Mouse (Mus musculus) layer of hippocampus, adult 2 months (tissue): ENCODE results near the gene Clock. TPM values are rescaled to one million over a fixed set of nuclear protein-coding genes. Genes with fewer than 3 reads are reported as not detected.
A peak's percentile ranks its signal among the peaks of the same experiment; 100 is the strongest.

Experiments used
- DNase-seq, 2 experiments: peaks; one replicate each; pipeline ENCODE4 v3.0.0; 2022; ENCODE audit warnings: low spot score in 2 of 2
- H3K27ac ChIP-seq: fragments of 200-600 bp; 2 replicates; pipeline ENCODE4 v1.8.1; 2022
- H3K4me3 ChIP-seq: fragments of 200-600 bp; 2 replicates; pipeline ENCODE4 v1.8.1; 2022; ENCODE audit warnings: mild to moderate bottlenecking
- CTCF ChIP-seq: fragments of 200-600 bp; conservative IDR thresholded peaks from 2 replicates; pipeline ENCODE4 v1.8.1; 2022; ENCODE audit warnings: antibody characterized with exemption, mild to moderate bottlenecking, moderate library complexity
- total RNA-seq, 2 experiments: library from RNA; stranded (reverse); gene quantifications; 2 replicates each; pipeline ENCODE4 v1.2.3; 2021

Gene Clock
- total RNA-seq, 2 experiments from 2014 or later = 49.5 to 51.9 TPM

DNA sequence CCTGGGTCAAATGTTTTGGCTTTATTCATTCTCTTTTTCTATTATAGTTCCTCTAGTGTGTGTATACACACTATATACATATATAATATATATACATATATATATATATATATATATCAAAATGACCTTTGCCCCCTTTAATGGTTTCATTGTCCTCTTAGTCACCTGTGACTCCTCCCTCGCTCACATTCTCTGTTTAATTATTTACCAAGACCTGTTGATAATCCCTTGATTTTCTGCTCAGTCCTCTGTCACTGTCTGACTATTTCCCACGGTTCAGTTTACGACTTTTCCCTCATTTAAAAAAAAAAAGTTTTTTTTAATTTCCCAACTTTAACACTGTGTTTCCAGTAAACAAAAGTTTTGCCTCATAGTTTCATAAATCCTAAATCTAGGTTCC is 1.7 kb upstream of the Clock start:
- Histone ChIP-seq H3K27ac (no peak overlapping the region), H3K4me3 (no peak overlapping the region)
- DNase-seq = no peak
- TF ChIP-seq CTCF = no peak

GRCm38 (mm10) chr5:76305616-76306015 is 1.0 kb upstream of the Clock start:
- no peak for DNase-seq
- TF ChIP-seq CTCF = no peak
- H3K27ac ChIP-seq = no peak overlapping the region
- H3K4me3 ChIP-seq = peak overlapping the region; percentile 79

DNA sequence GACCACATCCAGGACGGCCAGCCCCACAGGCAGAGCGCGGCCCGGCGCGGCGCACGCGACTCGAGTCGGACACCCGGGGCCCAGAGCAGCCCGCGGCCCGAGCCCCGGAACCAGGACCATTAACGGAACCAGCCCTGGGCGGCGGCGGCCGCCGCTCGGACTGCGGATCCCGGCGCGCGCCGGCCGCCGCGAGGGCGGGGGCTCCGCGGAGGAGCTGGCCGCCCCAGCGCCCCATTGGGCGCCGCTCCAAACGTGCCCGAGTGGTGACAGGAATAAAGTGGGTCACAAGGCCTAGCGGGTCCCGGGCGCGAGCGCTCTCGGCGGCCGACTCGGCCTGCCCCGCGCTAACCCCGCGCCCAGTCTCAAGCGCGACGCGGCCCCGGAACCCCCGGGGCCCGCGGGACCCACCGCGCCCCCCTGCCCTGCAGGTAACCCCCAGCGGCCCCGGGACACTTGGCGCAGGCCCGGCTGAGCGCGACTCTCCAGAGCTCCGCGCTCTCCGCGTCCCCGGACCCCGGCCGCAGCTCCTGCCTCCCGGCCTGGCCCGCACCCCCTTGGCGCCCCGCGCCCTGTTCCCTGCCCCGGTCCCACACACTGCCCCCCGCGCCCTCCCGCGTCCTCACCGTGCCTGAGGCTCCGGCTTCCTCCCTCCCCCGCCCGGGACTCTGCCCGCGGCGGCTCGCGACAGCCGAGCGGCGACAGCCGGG is 694 bp downstream of the Clock start:
- peak overlapping the region; percentile 79 for H3K4me3 ChIP-seq
- DNase-seq = peak; percentile 41 to 70
- peak overlapping the region; percentile 97 for H3K27ac ChIP-seq
- TF ChIP-seq CTCF = no peak

- peak overlapping the region; percentile 79 for H3K4me3 ChIP-seq
- DNase-seq = no peak
- no peak for TF ChIP-seq CTCF
- H3K27ac ChIP-seq = peak overlapping the region; percentile 97
These were observed 1.2 kb downstream of the Clock start for GRCm38 (mm10) chr5:76303379-76303744.

DNA sequence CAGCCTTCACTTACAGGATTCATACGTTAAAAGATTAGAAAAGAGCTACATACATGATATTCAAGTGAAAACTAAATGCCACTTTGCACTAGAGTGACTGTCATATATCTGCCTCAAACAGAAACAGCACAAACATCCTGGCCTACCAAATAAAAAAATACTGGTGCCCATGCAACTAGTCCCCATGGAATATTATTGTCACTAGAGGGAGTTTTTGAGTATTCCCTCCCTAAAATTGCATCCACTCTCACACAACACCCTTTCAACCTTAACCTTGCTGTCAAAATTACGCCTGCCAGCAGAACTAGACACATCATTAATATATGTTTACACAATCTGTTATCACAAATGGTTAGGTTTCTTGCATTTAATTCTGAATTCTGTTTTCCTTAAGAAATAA is 2.6 kb downstream of the Clock start:
- TF ChIP-seq CTCF = peak; percentile 70
- no peak for DNase-seq
- Histone ChIP-seq H3K27ac (no peak overlapping the region), H3K4me3 (no peak overlapping the region)

DNA sequence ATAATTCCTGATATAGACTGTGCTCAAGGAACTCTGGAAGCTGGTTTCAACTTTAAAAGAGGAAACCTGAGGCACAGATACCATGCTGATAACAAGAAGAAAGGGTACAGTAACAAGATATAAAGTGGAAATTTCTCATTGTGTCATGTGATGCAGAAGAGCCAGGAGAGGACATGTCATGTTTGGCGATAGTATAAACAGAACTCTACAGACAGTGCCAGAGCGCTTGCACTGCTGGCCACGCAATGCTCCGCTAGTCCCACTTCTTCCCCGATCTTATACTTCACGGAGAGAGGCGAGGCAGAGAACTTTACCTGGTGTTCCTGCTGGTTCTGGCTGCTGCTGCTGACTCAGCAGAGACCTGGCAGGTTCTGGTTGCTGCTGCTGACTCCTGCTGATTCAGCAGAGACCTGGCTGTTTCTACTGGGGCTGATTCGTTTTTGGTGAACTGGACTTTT is 15.3 kb downstream of the Clock start:
- DNase-seq = no peak
- Histone ChIP-seq H3K27ac (no peak overlapping the region), H3K4me3 (no peak overlapping the region)
- no peak for TF ChIP-seq CTCF

DNA sequence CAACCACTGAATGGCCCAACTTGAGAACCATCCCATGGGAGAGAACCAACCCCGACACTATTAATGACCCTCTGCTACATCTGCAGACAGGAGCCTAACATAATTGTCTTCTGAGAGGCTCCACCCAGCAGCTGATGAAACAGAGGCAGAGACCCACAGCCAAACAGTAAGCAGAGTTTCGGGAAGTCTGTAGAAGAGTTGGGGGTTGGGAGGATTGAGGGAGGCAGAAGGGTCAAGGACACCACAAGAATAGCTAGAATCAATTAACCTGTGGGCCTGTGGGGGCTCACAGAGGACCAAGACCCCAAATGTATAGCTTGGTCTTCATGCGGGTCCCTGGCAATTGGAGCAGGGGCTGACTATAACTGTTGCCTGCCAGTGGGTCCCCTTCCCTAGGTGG is 16.3 kb downstream of the Clock start:
- no peak overlapping the region for H3K4me3 ChIP-seq
- TF ChIP-seq CTCF = no peak
- DNase-seq = no peak
- no peak overlapping the region for H3K27ac ChIP-seq

DNA sequence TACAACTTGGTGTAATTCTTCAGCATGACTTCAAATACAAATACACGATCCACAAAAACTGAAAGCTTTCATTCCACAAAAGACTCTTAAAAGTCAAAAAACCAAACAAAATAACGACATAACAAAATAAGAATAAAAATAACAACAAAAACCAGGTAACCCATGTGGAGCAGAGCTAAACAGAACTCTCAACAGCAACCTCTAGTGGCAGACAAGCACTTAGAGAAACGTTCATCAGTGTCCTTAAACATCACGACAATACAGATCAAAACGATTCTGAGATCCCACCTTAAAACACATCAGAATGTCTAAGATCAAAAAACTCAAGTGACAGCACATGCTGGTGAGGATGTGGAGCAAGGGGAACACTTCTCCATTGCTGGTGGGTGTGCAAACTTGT is 17.5 kb downstream of the Clock start:
- Histone ChIP-seq H3K4me3 (no peak overlapping the region), H3K27ac (no peak overlapping the region)
- no peak for DNase-seq
- peak; percentile 73 for TF ChIP-seq CTCF

DNA sequence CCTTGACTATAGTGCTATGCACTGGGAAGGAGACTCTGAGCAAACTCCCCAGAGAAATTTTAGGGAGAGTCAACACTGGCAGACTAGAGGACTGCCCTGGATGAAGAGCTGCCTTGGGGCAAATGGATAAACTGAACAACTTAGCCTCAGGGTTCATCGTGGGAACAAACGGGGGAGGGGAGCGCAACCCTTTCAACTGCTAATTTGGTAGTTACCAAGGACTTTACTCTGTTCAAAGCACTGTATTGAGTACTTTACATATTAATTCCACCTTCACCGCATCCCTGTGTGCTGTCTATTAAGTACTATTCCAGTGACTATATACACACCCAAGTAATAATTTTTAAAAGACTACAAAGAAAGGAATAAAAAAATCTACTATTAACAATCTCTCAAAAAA is 18.9 kb downstream of the Clock start:
- no peak for TF ChIP-seq CTCF
- no peak for DNase-seq
- no peak overlapping the region for H3K27ac ChIP-seq
- no peak overlapping the region for H3K4me3 ChIP-seq

DNA sequence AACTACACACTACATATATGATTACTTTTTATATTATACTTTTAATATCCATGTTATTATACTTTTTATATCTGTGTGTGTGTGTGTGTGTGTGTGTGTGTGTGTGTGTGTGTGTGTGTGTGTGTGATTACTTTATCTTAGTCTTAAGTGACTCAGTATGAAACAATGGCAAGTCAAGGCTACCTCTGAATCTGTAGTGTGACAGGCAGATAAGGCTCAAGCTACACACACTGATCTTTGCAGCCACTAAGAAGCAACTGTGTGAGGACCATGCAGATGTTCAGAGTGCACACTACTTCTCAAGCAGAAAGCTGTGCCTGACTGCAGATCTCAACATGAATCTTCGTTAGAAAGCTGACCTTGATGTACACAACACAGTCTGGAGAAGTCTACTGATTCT is 20.7 kb downstream of the Clock start:
- DNase-seq = no peak
- Histone ChIP-seq H3K27ac (no peak overlapping the region), H3K4me3 (no peak overlapping the region)
- TF ChIP-seq CTCF = no peak

- no peak for DNase-seq
- H3K27ac ChIP-seq = peak overlapping the region; percentile 3; the same call in 1 of the 2 replicates
- TF ChIP-seq CTCF = no peak
- no peak overlapping the region for H3K4me3 ChIP-seq
These were observed 29.6 kb downstream of the Clock start for GRCm38 (mm10) chr5:76274977-76275376.

DNA sequence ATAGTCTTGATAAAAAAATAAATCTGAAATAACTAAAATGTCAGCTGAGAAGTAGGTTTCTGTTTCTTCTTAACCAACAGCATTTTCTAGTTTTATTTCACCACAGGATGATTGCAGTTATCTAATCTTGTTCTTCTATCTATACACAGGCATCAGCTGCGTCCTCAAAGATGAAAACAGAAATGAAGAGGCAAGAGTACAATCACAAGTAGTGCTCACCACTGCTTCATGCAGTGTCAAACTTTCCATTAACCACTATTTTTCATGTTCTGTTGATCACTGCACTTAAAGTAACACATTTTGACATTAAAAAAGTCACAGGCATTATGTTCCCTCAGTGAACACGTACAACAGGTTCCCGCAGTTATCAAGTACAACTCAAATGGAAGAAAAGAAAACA is 53.6 kb downstream of the Clock start:
- no peak overlapping the region for H3K4me3 ChIP-seq
- H3K27ac ChIP-seq = no peak overlapping the region
- no peak for DNase-seq
- no peak for TF ChIP-seq CTCF

GRCm38 (mm10) chr5:76246539-76246938 is 58.1 kb downstream of the Clock start:
- DNase-seq = no peak
- Histone ChIP-seq H3K27ac (peak overlapping the region; percentile 80; the same call in 1 of the 2 replicates), H3K4me3 (no peak overlapping the region)
- no peak for TF ChIP-seq CTCF

DNA sequence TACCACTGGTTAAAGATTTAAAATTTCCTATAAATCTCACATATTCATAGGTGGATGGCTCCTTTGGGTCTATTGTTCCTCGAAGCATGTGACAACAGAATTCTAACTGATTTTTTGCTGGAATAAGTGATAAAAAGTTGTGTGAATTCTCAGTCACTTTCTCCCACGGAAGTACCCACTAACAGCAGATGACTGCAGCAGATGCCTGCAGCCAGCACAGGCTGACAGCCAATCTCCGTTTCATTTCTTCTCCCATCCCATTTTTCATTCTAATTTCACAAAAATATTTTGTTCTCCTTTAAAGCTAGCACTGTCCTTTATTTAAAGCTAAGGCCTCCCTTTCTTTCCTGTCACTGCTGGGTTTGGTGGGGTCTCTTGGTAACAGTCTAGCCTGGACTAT is 59.2 kb downstream of the Clock start:
- Histone ChIP-seq H3K27ac (peak overlapping the region; percentile 80), H3K4me3 (no peak overlapping the region)
- TF ChIP-seq CTCF = no peak
- peak; percentile 59 to 74 for DNase-seq

DNA sequence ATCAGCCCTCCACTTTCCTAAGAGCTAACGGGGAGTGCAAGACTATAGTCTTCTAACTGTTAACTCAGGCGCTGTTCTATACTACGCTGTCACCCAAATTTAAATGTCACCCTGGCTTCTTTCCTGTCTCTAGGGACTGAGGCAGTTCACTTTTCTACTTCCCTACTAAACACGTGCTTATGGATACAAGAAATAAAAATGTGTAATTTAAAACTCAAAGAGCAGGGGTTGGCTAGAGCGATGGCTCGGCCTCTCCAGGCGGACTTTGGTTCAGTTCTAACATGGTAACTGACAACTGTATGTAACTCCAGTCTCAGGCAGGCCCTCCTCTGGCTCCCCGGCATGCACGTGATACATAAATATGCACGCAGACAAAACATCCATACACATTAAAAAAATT is 60.2 kb downstream of the Clock start:
- no peak for DNase-seq
- no peak for TF ChIP-seq CTCF

More for the DNA sequence above, 60.2 kb downstream of the Clock start:
- Histone ChIP-seq H3K4me3 (no peak overlapping the region), H3K27ac (0 out of 2 replicates have a peak overlapping the region, but pooled peaks have one; percentile 56)
